Mouse (Mus musculus) heart, postnatal 10 days (tissue): ENCODE measurements at regions not wholly inside any gene's neighbourhood (a gene's known extent, or its start where the extent isn't known, plus 50 kb on each side); places are given as distances from the start of the nearest gene placed in this dataset.
A peak's percentile ranks its signal among the peaks of the same experiment; 100 is the strongest.
"Not testable (repeated sequence)": the region's sequence is repeated elsewhere in the genome, so short reads cannot be mapped to it uniquely, and the experiment has no call there.

Experiments
- DNase-seq, 2 experiments: peaks; one replicate each; pipeline ENCODE4 v3.0.0; 2021
- intact Hi-C: fragments of 180-260 bp; cut with DNase I; formaldehyde crosslinking; loops from one replicate; pipeline ENCODE4 v1.15.1; 2025

DNA sequence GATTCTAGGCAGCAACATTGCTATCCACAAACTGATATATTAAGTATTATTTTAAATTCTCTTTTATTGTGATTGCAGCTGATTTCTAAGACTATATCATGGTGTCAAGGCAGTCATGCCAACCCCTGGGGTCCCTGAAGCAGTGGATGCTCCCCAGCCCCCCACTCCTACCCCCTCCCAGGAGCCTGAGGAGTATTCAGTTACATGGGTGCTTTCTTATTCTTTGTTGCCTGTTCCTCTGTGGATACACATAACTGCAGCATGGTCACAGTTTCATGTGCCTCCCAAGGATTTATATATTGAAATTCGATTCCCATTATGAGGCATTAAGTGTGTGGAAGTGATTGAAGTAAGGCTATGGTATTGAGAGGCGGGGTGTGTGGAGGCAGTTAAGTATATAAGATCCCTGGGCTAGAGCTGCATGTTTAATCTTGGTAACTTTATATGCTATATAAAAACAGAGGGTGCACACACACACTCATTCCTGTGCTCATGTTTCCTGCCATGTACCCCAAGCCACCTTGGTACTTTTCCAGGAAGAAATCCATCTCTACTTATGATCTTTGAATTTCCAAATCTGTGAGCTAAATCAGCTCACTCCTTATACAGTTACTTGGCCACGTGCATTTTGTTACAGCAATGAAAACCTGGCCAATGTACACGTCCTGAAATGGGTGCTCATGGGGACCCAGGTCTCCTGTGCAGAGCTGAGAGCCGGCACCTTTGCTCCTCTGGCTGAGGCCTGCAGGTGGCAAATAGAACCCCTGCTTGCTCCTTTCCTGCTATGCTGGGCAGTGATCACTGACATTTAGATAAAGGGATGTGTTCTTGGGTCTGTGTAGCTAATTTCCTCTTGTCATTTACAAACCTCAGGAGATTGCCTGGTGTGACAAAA lies 259.0 kb downstream of the Nek10 start:
- intact Hi-C loops = no loop called here
- no peak for DNase-seq

- peak; percentile 11 to 12 for DNase-seq
- intact Hi-C loops = no loop called here
These were observed 259.7 kb downstream of the Nek10 start for GRCm38 (mm10) chr14:15062861-15063418.

DNA sequence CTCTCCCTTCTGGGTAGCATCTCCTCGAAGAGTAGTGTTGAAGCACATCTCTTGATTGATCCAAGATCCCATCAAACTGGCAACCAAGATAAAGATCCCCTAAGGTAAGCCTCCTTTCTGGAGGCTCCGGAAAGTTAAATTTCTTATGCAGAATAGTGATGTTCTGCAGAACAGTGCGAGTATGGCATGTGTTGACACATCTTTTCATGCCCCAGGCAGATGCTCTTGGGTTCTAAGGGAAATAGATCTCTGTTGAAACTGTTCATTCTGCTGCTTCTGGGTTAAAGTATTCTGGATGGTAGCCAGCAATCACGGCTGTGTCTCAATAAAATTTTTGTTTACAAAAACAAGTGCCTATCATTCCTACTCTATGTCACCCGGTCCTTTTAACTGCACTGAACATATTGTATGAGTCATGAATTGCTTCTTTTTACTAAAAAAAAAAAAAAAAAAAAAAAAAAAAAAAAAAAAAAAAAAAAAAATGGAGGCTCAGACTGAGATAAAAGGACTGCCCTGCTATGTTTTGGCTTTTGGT lies 261.8 kb downstream of the Nek10 start:
- no peak for DNase-seq
- intact Hi-C loops = no loop called here

GRCm38 (mm10) chr14:15075877-15076276 lies 272.7 kb downstream of the Nek10 start:
- intact Hi-C loops = no loop called here

DNA sequence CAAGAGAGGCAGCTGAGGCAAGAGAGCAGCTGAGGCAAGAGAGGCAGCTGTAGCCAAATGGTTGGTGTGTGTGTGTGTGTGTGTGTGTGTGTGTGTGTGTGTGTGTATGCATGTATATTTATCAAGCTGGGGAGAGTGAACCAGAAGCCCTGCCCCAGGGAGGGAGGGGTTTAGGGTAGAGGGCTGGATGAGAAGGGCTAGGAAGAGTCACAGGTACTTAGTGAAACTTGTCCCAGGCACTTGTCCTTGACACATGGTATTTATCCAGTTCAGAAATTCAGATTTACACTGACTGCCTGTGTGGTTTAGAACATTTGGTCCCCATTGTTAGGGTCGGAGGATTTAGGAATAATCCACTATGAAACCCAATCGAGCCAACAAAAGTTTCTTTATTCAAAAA lies 279.7 kb downstream of the Nek10 start:
- no peak for DNase-seq
- intact Hi-C loops = no loop called here

More at GRCm38 (mm10) chr14:15075877-15076276, 272.7 kb downstream of the Nek10 start:
- peak; percentile 10 to 25 for DNase-seq

DNA sequence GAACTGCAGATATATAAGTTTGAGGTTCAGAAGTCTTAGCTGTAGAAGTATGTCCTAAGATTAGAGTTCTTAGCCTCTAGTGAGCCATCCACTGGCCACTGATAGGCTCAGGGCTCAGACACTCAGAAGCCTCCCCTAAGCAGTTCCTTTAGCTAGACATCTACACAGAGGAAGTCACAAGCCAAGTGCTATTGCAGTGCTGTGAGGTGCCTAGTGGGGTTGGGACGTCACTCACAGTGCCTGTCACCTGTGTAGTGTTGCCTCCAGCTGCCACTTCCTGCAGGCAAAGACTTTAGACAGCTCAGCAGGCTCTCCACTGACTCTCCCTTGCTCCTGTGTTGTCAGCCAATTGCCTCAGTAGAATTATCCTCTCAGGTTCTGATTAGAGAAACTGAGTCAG lies 280.6 kb downstream of the Nek10 start:
- intact Hi-C loops = no loop called here
- DNase-seq = no peak

DNA sequence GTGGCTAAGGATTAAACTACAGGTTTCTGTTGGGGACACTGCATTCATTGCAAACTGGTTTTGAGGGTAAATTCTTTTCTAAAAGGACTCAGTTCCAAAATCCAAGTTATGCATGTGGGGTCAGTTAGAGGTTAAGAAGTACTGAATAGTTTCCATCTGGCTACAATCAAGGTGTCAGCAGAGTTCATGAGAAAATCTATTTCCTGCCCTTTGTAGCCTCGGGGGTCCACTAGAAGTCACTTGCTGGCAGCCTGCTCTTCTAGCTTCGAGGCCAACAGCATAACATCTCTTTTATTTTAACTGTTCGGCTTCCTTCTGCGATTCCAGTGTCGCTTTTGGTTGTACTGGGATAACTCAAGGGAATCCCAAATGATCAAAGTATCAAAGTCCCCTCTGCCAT lies 283.8 kb downstream of the Nek10 start:
- intact Hi-C loops = no loop called here
- peak in 1 of 2 experiments; percentile 7 for DNase-seq

DNA sequence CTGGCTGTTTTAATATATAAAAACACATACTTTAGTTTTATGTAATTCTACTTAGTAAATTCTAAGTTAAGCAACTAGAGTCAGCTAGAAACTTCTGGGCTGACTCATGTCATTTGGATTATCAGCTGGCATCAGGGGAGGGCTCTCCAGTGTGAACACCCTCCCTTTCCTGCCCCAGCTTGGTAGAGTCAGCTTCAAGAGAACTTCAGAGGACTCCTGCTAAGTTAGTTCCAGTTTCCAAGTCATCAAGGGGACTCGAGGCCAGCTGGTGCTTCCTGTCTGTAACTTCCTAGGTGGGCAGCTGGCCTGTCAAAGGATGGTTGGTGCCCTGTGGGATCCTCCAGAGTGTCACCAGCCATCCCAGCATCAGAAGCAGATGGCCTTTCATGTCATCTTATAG lies 293.6 kb downstream of the Nek10 start:
- intact Hi-C loops = no loop called here
- DNase-seq = no peak

GRCm38 (mm10) chr14:15099909-15100308 lies 296.7 kb downstream of the Nek10 start:
- intact Hi-C loops = no loop called here
- DNase-seq = no peak

GRCm38 (mm10) chr14:15107795-15108321 lies 304.6 kb downstream of the Nek10 start:
- no peak for DNase-seq
- intact Hi-C loops = no loop called here

GRCm38 (mm10) chr14:15119745-15120144 lies 316.5 kb downstream of the Nek10 start:
- intact Hi-C loops = no loop called here
- no peak for DNase-seq

DNA sequence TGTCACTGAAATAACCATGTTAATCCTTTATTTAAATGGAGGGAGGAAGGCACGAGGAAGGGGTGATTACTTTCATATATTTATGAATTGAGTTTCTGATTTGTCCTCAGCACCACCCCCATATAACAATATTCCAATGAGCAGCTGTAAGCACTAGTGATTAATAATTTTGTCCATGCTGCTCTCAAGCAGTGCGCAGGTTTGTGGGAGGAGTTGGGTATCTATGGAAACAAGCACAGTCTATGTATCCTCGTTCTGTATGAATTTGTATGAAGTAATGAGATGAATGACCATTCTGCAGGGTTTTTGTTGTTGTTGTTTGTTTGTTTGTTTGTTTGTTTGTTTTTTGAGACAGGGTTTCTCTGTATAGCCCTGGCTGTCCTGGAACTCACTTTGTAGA lies 310.6 kb downstream of the Lrrc3b start:
- intact Hi-C loops = no loop called here
- DNase-seq = no peak

GRCm38 (mm10) chr14:15140871-15141270 lies 297.9 kb downstream of the Lrrc3b start:
- DNase-seq, intact Hi-C loops: not testable (repeated sequence)

DNA sequence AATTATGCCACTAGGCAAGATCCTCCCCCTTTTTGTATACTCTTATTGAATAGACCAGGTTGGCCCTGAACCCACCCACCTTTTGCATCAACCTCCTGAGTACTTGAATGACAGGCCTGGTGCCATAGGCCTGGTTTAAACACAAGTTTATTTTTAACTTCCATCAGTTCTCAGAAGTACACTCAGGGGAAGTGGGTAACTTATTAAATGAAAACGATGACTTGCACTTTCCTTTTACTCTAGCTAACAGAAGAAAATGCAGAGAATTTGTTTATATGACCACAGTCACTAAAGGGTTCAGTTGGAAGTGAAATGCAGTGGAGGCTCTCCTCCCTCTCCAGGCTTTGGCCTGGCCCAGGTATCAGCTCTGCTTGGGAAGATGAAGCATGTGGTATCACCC lies 295.9 kb downstream of the Lrrc3b start:
- intact Hi-C loops = no loop called here

DNA sequence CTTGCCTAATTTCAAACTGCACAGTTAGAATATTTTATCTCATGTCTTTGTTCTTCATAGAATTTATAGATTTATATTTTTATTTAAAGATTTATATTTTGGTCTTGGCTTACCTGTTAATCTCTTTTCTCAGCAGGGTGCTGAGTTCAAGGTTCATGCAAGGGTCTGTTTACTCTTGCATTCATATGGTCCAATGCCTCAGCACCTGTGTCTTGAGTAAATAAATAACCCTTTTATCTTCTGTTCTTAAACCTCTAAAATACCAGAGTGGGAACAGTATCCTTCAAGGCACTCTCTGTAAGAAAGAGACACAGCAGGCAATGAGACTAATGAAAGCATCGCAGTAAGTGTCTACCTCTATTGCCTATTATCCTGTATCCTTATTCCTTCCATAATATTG lies 290.3 kb downstream of the Lrrc3b start:
- intact Hi-C loops = no loop called here
- DNase-seq = no peak

More for the DNA sequence above, 295.9 kb downstream of the Lrrc3b start:
- DNase-seq = no peak
